Mouse (Mus musculus) embryonic facial prominence, embryonic 11.5 days (tissue): ENCODE measurements around the gene Eprs. TPM values are rescaled to one million over a fixed set of nuclear protein-coding genes. Genes with fewer than 3 reads are reported as not detected.

Experiments
- ATAC-seq: fragments of 200-750 bp; cut with Nextera tagmentation; replicated peaks from 2 replicates; pipeline ENCODE4 v1.8.0; 2017; ENCODE audit warnings: low read depth; ENCODE audit not compliant: insufficient number of reproducible peaks, low FRiP score, low TSS enrichment
- DNase-seq: peaks from one replicate; pipeline ENCODE4 v3.0.0-alpha.2; 2015; ENCODE audit warnings: low spot score
- H3K27ac ChIP-seq: fragments of 300-500 bp; sonication (generic); replicated peaks from 2 replicates; pipeline ENCODE4 v1.5.1; 2014; ENCODE audit warnings: mild to moderate bottlenecking, low read depth, low read length, control low read depth
- H3K27me3 ChIP-seq: fragments of 300-500 bp; sonication (generic); 2 replicates; pipeline ENCODE4 v1.6.1; 2014; ENCODE audit warnings: mild to moderate bottlenecking, low read length, moderate library complexity, mixed read lengths; ENCODE audit not compliant: control insufficient read depth, insufficient read depth
- H3K36me3 ChIP-seq: fragments of 300-500 bp; sonication (generic); replicated peaks from 2 replicates; pipeline ENCODE4 v1.6.1; 2014; ENCODE audit warnings: low read depth, mild to moderate bottlenecking, low read length, moderate library complexity, mixed read lengths; ENCODE audit not compliant: control insufficient read depth, insufficient read depth
- H3K4me1 ChIP-seq: fragments of 300-500 bp; sonication (generic); 2 replicates; pipeline ENCODE4 v1.6.1; 2014; ENCODE audit warnings: low read length, mixed read lengths; ENCODE audit not compliant: control insufficient read depth, insufficient read depth
- H3K4me2 ChIP-seq: fragments of 300-500 bp; sonication (generic); 2 replicates; pipeline ENCODE4 v1.6.1; 2014; ENCODE audit warnings: low read depth, mild to moderate bottlenecking, control low read depth, low read length, moderate library complexity
- H3K4me3 ChIP-seq: fragments of 300-500 bp; sonication (generic); 2 replicates; pipeline ENCODE4 v1.5.1; 2014; ENCODE audit warnings: low read depth, low read length, control low read depth
- H3K9ac ChIP-seq: fragments of 300-500 bp; sonication (generic); replicated peaks from 2 replicates; pipeline ENCODE4 v1.6.1; 2014; ENCODE audit warnings: mild to moderate bottlenecking, control low read depth, low read length
- H3K9me3 ChIP-seq: fragments of 300-500 bp; sonication (generic); replicated peaks from 2 replicates; pipeline ENCODE4 v1.6.1; 2016; ENCODE audit warnings: mild to moderate bottlenecking, low read length, inconsistent platforms, mixed read lengths; ENCODE audit not compliant: control insufficient read depth
- WGBS: fragments of 180-500 bp; shearing (Covaris S2); extraction: QIAGEN DNeasy Blood & Tissue Kit; methylation state at CpG from one replicate; pipeline ENCODE4 v1.1.7; 2014; 5-methylcytosine and 5-hydroxymethylcytosine counted together
- polyA plus RNA-seq: library from polyadenylated mRNA; unstranded; fragments of >200 nt; fragmentation: Nextera tagmentation; extraction: Ambion mirVana; gene quantifications from 2 replicates; pipeline ENCODE4 v1.2.1, GENCODE M21; 2014

Eprs gene
- polyA plus RNA-seq, 1 experiment from 2014 or later: 158 TPM

- Histone ChIP-seq H3K9ac (no peak overlapping the region), H3K36me3 (peaks cover 7% of the 10 kb centered on the region), H3K4me2 (no peak overlapping the region), H3K27ac (no peak overlapping the region), H3K4me3 (no peak overlapping the region), H3K9me3 (no peaks in the 10 kb centered on the region), H3K4me1 (no peaks in the 10 kb centered on the region), H3K27me3 (no peaks in the 10 kb centered on the region)
- ATAC-seq (no peak), DNase-seq (peak; percentile 9)
- WGBS: 80% methylated on average over 3 of the region's 3 CpGs
These were observed 47.0 kb downstream of the Eprs start for GRCm38 (mm10) chr1:185409831-185410230.

DNA sequence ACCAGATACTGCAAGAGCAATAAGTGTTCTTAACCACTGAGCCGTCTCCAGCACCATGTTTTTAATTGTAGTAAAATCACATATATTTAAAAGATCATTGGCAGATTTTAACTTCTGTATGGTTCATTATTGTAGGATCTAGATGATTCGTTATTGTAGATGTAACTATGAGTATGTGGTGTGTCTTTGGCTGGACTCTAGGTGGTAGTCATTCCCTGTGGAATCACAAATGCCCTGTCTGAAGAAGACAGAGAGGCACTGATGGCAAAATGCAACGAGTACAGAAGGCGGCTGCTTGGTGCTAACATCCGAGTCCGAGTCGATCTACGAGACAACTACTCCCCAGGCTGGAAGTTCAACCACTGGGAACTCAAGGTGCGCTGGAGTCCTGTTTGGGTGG, 55.2 kb downstream of the Eprs start:
- no peak overlapping the region for H3K9ac ChIP-seq
- DNase-seq (no peak), ATAC-seq (no peak)
- WGBS: 92% methylated on average over 9 of the region's 9 CpGs
- peaks cover 17% of the 10 kb centered on the region for H3K36me3 ChIP-seq
- no peak overlapping the region for H3K4me2 ChIP-seq
- H3K4me3 ChIP-seq: no peak overlapping the region
- H3K4me1 ChIP-seq: no peaks in the 10 kb centered on the region
- H3K9me3 ChIP-seq: no peaks in the 10 kb centered on the region
- no peaks in the 10 kb centered on the region for H3K27me3 ChIP-seq
- no peak overlapping the region for H3K27ac ChIP-seq

DNA sequence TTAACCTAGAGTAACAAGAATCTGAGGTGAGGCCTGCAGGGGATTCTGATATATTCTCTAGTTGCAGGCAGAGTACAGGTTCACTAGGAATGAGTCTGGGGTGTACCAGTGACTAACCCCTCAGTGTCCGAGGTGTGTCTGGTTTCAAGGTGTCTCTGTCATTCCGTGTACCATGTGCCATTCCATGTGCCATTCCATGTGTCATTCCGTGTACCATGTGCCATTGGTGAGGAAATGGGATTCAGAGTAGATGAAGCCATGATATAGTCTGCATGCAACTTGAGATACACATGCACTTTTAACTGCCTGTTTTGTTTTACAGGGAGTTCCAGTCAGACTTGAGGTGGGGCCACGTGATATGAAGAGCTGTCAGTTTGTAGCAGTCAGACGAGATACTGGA, 57.0 kb downstream of the Eprs start:
- ATAC-seq: no peak
- Histone ChIP-seq H3K36me3 (peaks cover 14% of the 10 kb centered on the region), H3K4me1 (no peaks in the 10 kb centered on the region), H3K9ac (no peak overlapping the region), H3K4me2 (no peak overlapping the region), H3K9me3 (no peaks in the 10 kb centered on the region), H3K27me3 (no peaks in the 10 kb centered on the region), H3K4me3 (no peak overlapping the region), H3K27ac (no peak overlapping the region)
- no peak for DNase-seq
- 92% methylated on average over 5 of the region's 5 CpGs for WGBS

GRCm38 (mm10) chr1:185420776-185421175, 57.9 kb downstream of the Eprs start:
- Histone ChIP-seq H3K9ac (no peak overlapping the region), H3K27ac (no peak overlapping the region), H3K4me3 (no peak overlapping the region), H3K9me3 (no peaks in the 10 kb centered on the region), H3K4me1 (no peaks in the 10 kb centered on the region), H3K36me3 (peaks cover 15% of the 10 kb centered on the region), H3K4me2 (no peak overlapping the region), H3K27me3 (no peaks in the 10 kb centered on the region)
- ATAC-seq (no peak), DNase-seq (no peak)
- 94% methylated on average over 6 of the region's 6 CpGs for WGBS

DNA sequence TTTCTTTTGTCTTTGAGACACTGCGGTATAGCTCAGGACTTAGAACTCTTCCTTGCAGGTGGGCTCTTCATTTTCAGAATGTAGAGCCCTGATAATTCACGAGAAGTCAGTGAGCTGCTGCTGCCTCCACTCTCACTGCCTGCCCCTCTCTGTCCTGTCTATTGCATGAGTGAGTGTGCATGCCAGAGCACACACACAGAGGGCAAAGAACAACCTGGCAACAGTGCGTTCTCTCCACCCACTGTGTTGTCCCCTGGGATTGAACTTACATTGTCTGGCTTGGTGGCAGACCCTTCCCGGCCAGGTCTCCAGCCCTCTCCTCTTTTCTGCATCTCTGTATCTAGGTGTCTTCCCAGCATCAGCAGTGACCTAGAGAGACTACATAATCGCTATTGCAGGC, 63.7 kb downstream of the Eprs start:
- WGBS: 94% methylated on average over 5 of the region's 5 CpGs

DNA sequence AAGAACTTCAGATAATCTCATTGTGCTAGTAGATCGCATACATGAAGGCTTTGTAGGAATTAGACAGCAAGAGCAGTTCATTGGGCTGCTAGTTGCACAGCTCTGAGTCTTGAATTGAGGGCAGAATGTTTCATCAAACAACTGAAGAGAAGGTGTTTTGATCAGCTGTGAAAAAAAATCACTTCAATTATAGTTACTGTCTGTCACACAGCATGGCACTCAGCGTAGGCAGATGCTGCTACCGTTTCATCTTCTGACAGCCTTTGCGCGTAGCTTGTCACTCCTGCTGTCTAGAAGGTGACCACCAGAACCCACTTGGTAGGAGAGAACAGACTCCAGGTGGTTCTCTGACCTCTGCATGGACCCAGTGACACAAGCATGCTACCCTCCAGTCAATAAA, 67.6 kb downstream of the Eprs start:
- Histone ChIP-seq H3K4me1 (no peaks in the 10 kb centered on the region), H3K9ac (no peak overlapping the region), H3K4me2 (no peak overlapping the region), H3K9me3 (no peaks in the 10 kb centered on the region), H3K4me3 (no peak overlapping the region), H3K27ac (no peak overlapping the region), H3K27me3 (no peaks in the 10 kb centered on the region), H3K36me3 (peaks cover 3% of the 10 kb centered on the region)
- WGBS: 94% methylated on average over 5 of the region's 5 CpGs
- DNase-seq (no peak), ATAC-seq (no peak)

More for the DNA sequence above, 63.7 kb downstream of the Eprs start:
- H3K27me3 ChIP-seq: no peaks in the 10 kb centered on the region
- no peak overlapping the region for H3K9ac ChIP-seq
- no peaks in the 10 kb centered on the region for H3K9me3 ChIP-seq
- no peaks in the 10 kb centered on the region for H3K4me1 ChIP-seq
- no peak overlapping the region for H3K4me2 ChIP-seq
- ATAC-seq (no peak), DNase-seq (no peak)
- H3K4me3 ChIP-seq: no peak overlapping the region
- peaks cover 3% of the 10 kb centered on the region for H3K36me3 ChIP-seq
- no peak overlapping the region for H3K27ac ChIP-seq

- H3K4me1 ChIP-seq: no peaks in the 10 kb centered on the region
- H3K27me3 ChIP-seq: no peaks in the 10 kb centered on the region
- H3K9me3 ChIP-seq: no peaks in the 10 kb centered on the region
- H3K4me3 ChIP-seq: no peak overlapping the region
- no peak overlapping the region for H3K9ac ChIP-seq
- no peak overlapping the region for H3K27ac ChIP-seq
- no peak for ATAC-seq
- H3K36me3 ChIP-seq: no peaks in the 10 kb centered on the region; the same call in 1 of the 2 replicates
- DNase-seq: no peak
- no peak overlapping the region for H3K4me2 ChIP-seq
- WGBS: 81% methylated on average over 6 of the region's 6 CpGs
These were observed 68.6 kb downstream of the Eprs start for GRCm38 (mm10) chr1:185431245-185431997.

DNA sequence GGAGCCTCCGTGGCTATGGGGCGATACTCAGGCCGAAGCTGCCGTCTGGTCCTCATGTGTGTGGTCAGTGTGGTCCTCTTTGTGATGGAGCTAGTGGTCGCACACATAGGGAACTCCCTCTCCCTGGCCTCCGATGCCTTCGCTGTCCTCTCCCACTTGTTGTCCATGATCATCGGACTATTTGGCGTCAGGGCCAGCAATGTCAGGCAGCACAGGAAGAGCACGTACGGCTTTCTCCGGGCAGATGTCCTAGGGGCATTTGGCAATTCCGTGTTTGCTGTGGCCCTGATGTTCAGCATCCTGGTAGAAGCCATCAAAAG, 69.1 kb downstream of the Eprs start:
- Histone ChIP-seq H3K4me2 (no peak overlapping the region), H3K36me3 (no peaks in the 10 kb centered on the region; the same call in 1 of the 2 replicates), H3K4me1 (no peaks in the 10 kb centered on the region), H3K27ac (no peak overlapping the region), H3K9me3 (no peaks in the 10 kb centered on the region), H3K27me3 (no peaks in the 10 kb centered on the region), H3K9ac (no peak overlapping the region), H3K4me3 (no peak overlapping the region)
- WGBS: 86% methylated on average over 13 of the region's 13 CpGs
- DNase-seq (no peak), ATAC-seq (no peak)
